Mouse (Mus musculus) bone marrow macrophage, adult 2 months (primary cell): ENCODE data around the gene Hras.

Experiments used
- CTCF ChIP-seq: IDR thresholded peaks from 2 replicates; pipeline ENCODE4 v1.5.1; 2012; ENCODE audit warnings: low read depth, mild to moderate bottlenecking, low read length, moderate library complexity
- POLR2A ChIP-seq: IDR thresholded peaks from 2 replicates; pipeline ENCODE4 v1.6.1; 2012; ENCODE audit warnings: mild to moderate bottlenecking, low read depth, low read length, borderline replicate concordance

DNA sequence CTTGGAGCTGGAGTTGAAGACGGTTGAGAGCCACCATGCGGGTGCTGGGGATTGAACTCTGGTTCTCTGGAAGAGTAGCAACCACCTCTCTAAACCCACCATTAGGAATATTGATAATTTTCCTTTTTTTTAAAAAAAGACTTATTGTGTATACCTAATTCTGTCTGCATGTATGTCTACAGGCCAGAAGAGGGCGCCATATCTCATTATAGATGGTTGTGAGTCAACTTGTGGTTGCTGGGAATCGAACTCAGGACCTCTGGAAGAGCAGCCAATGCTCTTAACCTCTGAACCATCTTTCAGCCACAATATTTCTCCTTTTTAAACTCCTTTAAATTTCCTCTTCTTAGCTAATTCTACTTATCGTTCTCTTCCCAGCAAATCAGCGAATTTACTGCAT, 32.7 kb upstream of the Hras start:
- no peak for TF ChIP-seq CTCF
- TF ChIP-seq POLR2A: no peak
